Mouse (Mus musculus) stomach, embryonic 16.5 days (tissue): Measurements from ENCODE around the gene Sbf2. TPM values are rescaled to one million over a fixed set of nuclear protein-coding genes. Genes with fewer than 3 reads are reported as not detected.

ENCODE experiments used
- ATAC-seq: fragments of 200-750 bp; cut with Nextera tagmentation; 2 replicates; pipeline ENCODE4 v1.8.0; 2017; ENCODE audit warnings: moderate number of reproducible peaks, moderate TSS enrichment; ENCODE audit not compliant: insufficient read depth, low FRiP score
- H3K27ac ChIP-seq: fragments of 300-500 bp; sonication (generic); 2 replicates; pipeline ENCODE4 v1.5.1; 2014; ENCODE audit warnings: low read length
- H3K27me3 ChIP-seq: fragments of 300-500 bp; sonication (generic); 2 replicates; pipeline ENCODE4 v1.6.1; 2014; ENCODE audit warnings: low read length, control low read depth, mixed read lengths; ENCODE audit not compliant: control insufficient read depth, insufficient read depth
- H3K36me3 ChIP-seq: fragments of 300-500 bp; sonication (generic); 2 replicates; pipeline ENCODE4 v1.6.1; 2014; ENCODE audit warnings: low read length; ENCODE audit not compliant: control insufficient read depth, insufficient read depth
- H3K4me1 ChIP-seq: fragments of 300-500 bp; sonication (generic); 2 replicates; pipeline ENCODE4 v1.6.1; 2014; ENCODE audit warnings: low read length, control low read depth, mixed read lengths; ENCODE audit not compliant: control insufficient read depth, insufficient read depth
- H3K4me2 ChIP-seq: fragments of 300-500 bp; sonication (generic); 2 replicates; pipeline ENCODE4 v1.6.1; 2014; ENCODE audit warnings: low read depth, low read length, mixed read lengths
- H3K4me3 ChIP-seq: fragments of 300-500 bp; sonication (generic); replicated peaks from 2 replicates; pipeline ENCODE4 v1.5.1; 2014; ENCODE audit warnings: mild to moderate bottlenecking, low read length
- H3K9ac ChIP-seq: fragments of 300-500 bp; sonication (generic); 2 replicates; pipeline ENCODE4 v1.6.1; 2014; ENCODE audit warnings: low read length
- H3K9me3 ChIP-seq: fragments of 300-500 bp; sonication (generic); replicated peaks from 2 replicates; pipeline ENCODE4 v1.6.1; 2016; ENCODE audit warnings: low read length, control low read depth; ENCODE audit not compliant: control insufficient read depth
- WGBS: fragments of 180-500 bp; shearing (Covaris S2); extraction: QIAGEN DNeasy Blood & Tissue Kit; methylation state at CpG from one replicate; pipeline ENCODE4 v1.1.7; 2014; 5-methylcytosine and 5-hydroxymethylcytosine counted together
- polyA plus RNA-seq: library from polyadenylated mRNA; unstranded; fragments of >200 nt; fragmentation: Nextera tagmentation; extraction: Ambion mirVana; gene quantifications from 2 replicates; pipeline ENCODE4 v1.2.1, GENCODE M21; 2015

Sbf2 gene
- polyA plus RNA-seq, 1 experiment from 2014 or later = 31.6 TPM

GRCm38 (mm10) chr7:110281435-110282256 is 333.1 kb downstream of the Sbf2 start:
- H3K9me3 ChIP-seq = no peaks in the 10 kb centered on the region
- no peak overlapping the region for H3K4me3 ChIP-seq
- 86% methylated on average over 11 of the region's 11 CpGs for WGBS
- H3K27me3 ChIP-seq = no peaks in the 10 kb centered on the region
- no peak overlapping the region for H3K4me2 ChIP-seq
- no peak overlapping the region for H3K9ac ChIP-seq
- no peak for ATAC-seq
- H3K36me3 ChIP-seq = no peaks in the 10 kb centered on the region
- H3K27ac ChIP-seq = no peak overlapping the region
- H3K4me1 ChIP-seq = no peaks in the 10 kb centered on the region

GRCm38 (mm10) chr7:110279183-110279582 is 335.5 kb downstream of the Sbf2 start:
- Histone ChIP-seq H3K9me3 (no peaks in the 10 kb centered on the region), H3K9ac (no peak overlapping the region), H3K4me3 (no peak overlapping the region), H3K27ac (peak overlapping the region; percentile 56; the same call in 1 of the 2 replicates), H3K27me3 (no peaks in the 10 kb centered on the region), H3K4me2 (no peak overlapping the region), H3K36me3 (no peaks in the 10 kb centered on the region), H3K4me1 (no peaks in the 10 kb centered on the region)
- peak; percentile 89; the same call in 1 of the 2 replicates for ATAC-seq
- 76% methylated on average over 4 of the region's 4 CpGs for WGBS

GRCm38 (mm10) chr7:110277734-110278245 is 336.9 kb downstream of the Sbf2 start:
- Histone ChIP-seq H3K4me2 (no peak overlapping the region), H3K36me3 (no peaks in the 10 kb centered on the region), H3K9me3 (no peaks in the 10 kb centered on the region), H3K4me3 (no peak overlapping the region), H3K4me1 (no peaks in the 10 kb centered on the region), H3K27me3 (no peaks in the 10 kb centered on the region), H3K9ac (no peak overlapping the region), H3K27ac (no peak overlapping the region)
- 90% methylated on average over 5 of the region's 5 CpGs for WGBS
- no peak for ATAC-seq

- H3K36me3 ChIP-seq = peaks cover 5% of the 10 kb centered on the region; the same call in 1 of the 2 replicates
- ATAC-seq = no peak; the same call in 1 of the 2 replicates
- no peaks in the 10 kb centered on the region for H3K27me3 ChIP-seq
- H3K9ac ChIP-seq = no peak overlapping the region
- H3K27ac ChIP-seq = peak overlapping the region; percentile 55
- H3K4me1 ChIP-seq = 0 out of 2 replicates have a peak, but pooled peaks cover 5% of the 10 kb centered on the region
- WGBS = 74% methylated on average over 4 of the region's 4 CpGs
- H3K9me3 ChIP-seq = no peaks in the 10 kb centered on the region
- H3K4me3 ChIP-seq = no peak overlapping the region
- H3K4me2 ChIP-seq = no peak overlapping the region
Measured at GRCm38 (mm10) chr7:110272434-110272833, 342.3 kb downstream of the Sbf2 start.

- peak overlapping the region; percentile 55 for H3K27ac ChIP-seq
- H3K9ac ChIP-seq = no peak overlapping the region
- no peak overlapping the region for H3K4me2 ChIP-seq
- H3K9me3 ChIP-seq = no peaks in the 10 kb centered on the region
- H3K27me3 ChIP-seq = no peaks in the 10 kb centered on the region
- peak; percentile 21; the same call in 1 of the 2 replicates for ATAC-seq
- 0 out of 2 replicates have a peak, but pooled peaks cover 5% of the 10 kb centered on the region for H3K4me1 ChIP-seq
- H3K4me3 ChIP-seq = no peak overlapping the region
- peaks cover 5% of the 10 kb centered on the region; the same call in 1 of the 2 replicates for H3K36me3 ChIP-seq
- 60% methylated on average over 9 of the region's 9 CpGs for WGBS
Measured at GRCm38 (mm10) chr7:110271814-110272213, 342.9 kb downstream of the Sbf2 start.

GRCm38 (mm10) chr7:110270455-110270854 is 344.3 kb downstream of the Sbf2 start:
- H3K27ac ChIP-seq = no peak overlapping the region
- no peak for ATAC-seq
- WGBS = 88% methylated on average over 7 of the region's 7 CpGs
- H3K4me1 ChIP-seq = 0 out of 2 replicates have a peak, but pooled peaks cover 5% of the 10 kb centered on the region
- no peak overlapping the region for H3K4me3 ChIP-seq
- no peaks in the 10 kb centered on the region for H3K9me3 ChIP-seq
- no peak overlapping the region for H3K9ac ChIP-seq
- H3K36me3 ChIP-seq = peaks cover 5% of the 10 kb centered on the region; the same call in 1 of the 2 replicates
- H3K4me2 ChIP-seq = no peak overlapping the region
- H3K27me3 ChIP-seq = no peaks in the 10 kb centered on the region

GRCm38 (mm10) chr7:110269777-110270176 is 344.9 kb downstream of the Sbf2 start:
- 87% methylated on average over 14 of the region's 14 CpGs for WGBS
- ATAC-seq = no peak
- H3K4me1 ChIP-seq = 0 out of 2 replicates have a peak, but pooled peaks cover 5% of the 10 kb centered on the region

GRCm38 (mm10) chr7:110268511-110268910 is 346.2 kb downstream of the Sbf2 start:
- peaks cover 5% of the 10 kb centered on the region; the same call in 1 of the 2 replicates for H3K36me3 ChIP-seq
- no peak overlapping the region for H3K4me3 ChIP-seq
- H3K9me3 ChIP-seq = no peaks in the 10 kb centered on the region
- ATAC-seq = no peak
- no peak overlapping the region for H3K27ac ChIP-seq
- WGBS = 86% methylated on average over 4 of the region's 4 CpGs
- no peak overlapping the region for H3K9ac ChIP-seq
- H3K4me1 ChIP-seq = 0 out of 2 replicates have a peak, but pooled peaks cover 5% of the 10 kb centered on the region
- H3K4me2 ChIP-seq = no peak overlapping the region
- H3K27me3 ChIP-seq = no peaks in the 10 kb centered on the region

More at GRCm38 (mm10) chr7:110269777-110270176, 344.9 kb downstream of the Sbf2 start:
- H3K9me3 ChIP-seq = no peaks in the 10 kb centered on the region
- H3K36me3 ChIP-seq = peaks cover 5% of the 10 kb centered on the region; the same call in 1 of the 2 replicates
- no peaks in the 10 kb centered on the region for H3K27me3 ChIP-seq
- H3K4me2 ChIP-seq = no peak overlapping the region
- H3K9ac ChIP-seq = no peak overlapping the region
- no peak overlapping the region for H3K27ac ChIP-seq
- no peak overlapping the region for H3K4me3 ChIP-seq

DNA sequence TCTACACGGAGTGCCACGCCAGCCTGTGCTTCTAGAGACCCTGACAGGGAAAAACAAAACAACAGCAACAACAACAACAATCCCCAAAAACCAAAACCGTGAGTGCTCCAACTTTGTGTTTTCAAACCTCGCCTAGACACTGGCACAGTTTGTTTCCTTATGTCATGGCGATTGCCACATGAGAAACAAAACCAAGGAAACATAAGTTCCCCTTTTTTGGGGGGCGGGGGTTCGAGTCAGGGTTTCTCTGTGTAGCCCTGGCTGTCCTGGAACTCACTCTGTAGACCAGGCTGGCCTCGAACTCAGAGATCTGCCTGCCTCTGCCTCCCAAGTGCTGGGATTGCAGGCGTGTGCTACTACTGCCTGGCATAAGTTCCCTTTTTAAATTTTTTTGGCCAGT is 346.7 kb downstream of the Sbf2 start:
- 89% methylated on average over 9 of the region's 9 CpGs for WGBS
- Histone ChIP-seq H3K27ac (no peak overlapping the region), H3K4me3 (no peak overlapping the region), H3K36me3 (peaks cover 5% of the 10 kb centered on the region; the same call in 1 of the 2 replicates), H3K9me3 (no peaks in the 10 kb centered on the region), H3K4me2 (no peak overlapping the region), H3K27me3 (no peaks in the 10 kb centered on the region), H3K4me1 (0 out of 2 replicates have a peak, but pooled peaks cover 5% of the 10 kb centered on the region), H3K9ac (no peak overlapping the region)
- ATAC-seq = no peak
